Mouse (Mus musculus) embryonic facial prominence, embryonic 13.5 days (tissue): Measurements from ENCODE around the gene Map2. TPM values are rescaled to one million over a fixed set of nuclear protein-coding genes. Genes with fewer than 3 reads are reported as not detected.

Source experiments
- ATAC-seq: fragments of 200-750 bp; cut with Nextera tagmentation; 2 replicates; pipeline ENCODE4 v1.8.0; 2017; ENCODE audit warnings: low read depth; ENCODE audit not compliant: insufficient number of reproducible peaks, insufficient read depth, low FRiP score, low TSS enrichment
- H3K27ac ChIP-seq: fragments of 300-500 bp; sonication (generic); 2 replicates; pipeline ENCODE4 v1.5.1; 2015; ENCODE audit warnings: moderate library complexity, mild to moderate bottlenecking, inconsistent platforms
- H3K27me3 ChIP-seq: fragments of 300-500 bp; sonication (generic); 2 replicates; pipeline ENCODE4 v1.6.1; 2015; ENCODE audit warnings: mild to moderate bottlenecking, inconsistent platforms
- H3K36me3 ChIP-seq: fragments of 300-500 bp; sonication (generic); 2 replicates; pipeline ENCODE4 v1.6.1; 2015; ENCODE audit warnings: mild to moderate bottlenecking, inconsistent platforms
- H3K4me1 ChIP-seq: fragments of 300-500 bp; sonication (generic); 2 replicates; pipeline ENCODE4 v1.6.1; 2015; ENCODE audit warnings: inconsistent platforms
- H3K4me2 ChIP-seq: fragments of 300-500 bp; sonication (generic); 2 replicates; pipeline ENCODE4 v1.6.1; 2015; ENCODE audit warnings: moderate library complexity, mild to moderate bottlenecking, inconsistent platforms
- H3K4me3 ChIP-seq: fragments of 300-500 bp; sonication (generic); 2 replicates; pipeline ENCODE4 v1.5.1; 2015; ENCODE audit warnings: mild to moderate bottlenecking, inconsistent platforms
- H3K9ac ChIP-seq: fragments of 300-500 bp; sonication (generic); 2 replicates; pipeline ENCODE4 v1.6.1; 2015; ENCODE audit warnings: mild to moderate bottlenecking, inconsistent platforms
- H3K9me3 ChIP-seq: fragments of 300-500 bp; sonication (generic); 2 replicates; pipeline ENCODE4 v1.6.1; 2016; ENCODE audit warnings: inconsistent platforms
- WGBS: fragments of 180-500 bp; shearing (Covaris S2); methylation state at CpG from one replicate; pipeline ENCODE4 v1.1.7; 2015; ENCODE audit warnings: mixed read lengths; 5-methylcytosine and 5-hydroxymethylcytosine counted together
- polyA plus RNA-seq: library from polyadenylated mRNA; unstranded; fragments of >200 nt; fragmentation: Nextera tagmentation; extraction: Ambion mirVana; gene quantifications from 2 replicates; pipeline ENCODE4 v1.2.1, GENCODE M21; 2015

Map2 gene
- polyA plus RNA-seq, 1 experiment from 2014 or later, result 17.8 TPM

DNA sequence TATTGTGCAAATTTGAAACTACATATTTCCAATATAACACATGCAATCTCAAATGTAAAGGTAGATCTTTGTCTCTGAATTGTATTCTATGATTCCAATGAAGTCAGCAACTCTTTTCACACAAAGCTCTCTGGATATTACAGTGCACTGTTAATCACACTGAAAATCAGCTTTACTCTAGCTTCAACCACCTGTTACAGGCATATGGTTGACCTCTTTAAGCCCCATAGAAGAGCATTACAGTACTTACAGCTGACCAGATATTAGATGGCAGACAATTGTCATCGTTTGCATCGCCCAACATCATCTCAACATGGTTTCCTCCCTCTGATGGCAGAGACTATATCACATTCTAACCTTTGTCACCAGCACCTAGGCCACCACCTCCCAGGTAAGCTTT is 189.3 kb downstream of the Map2 start:
- no peak for ATAC-seq
- no peak overlapping the region for H3K4me3 ChIP-seq
- no peaks in the 10 kb centered on the region for H3K4me1 ChIP-seq
- WGBS, result 89% methylated on average over 2 of the region's 2 CpGs
- no peak overlapping the region for H3K4me2 ChIP-seq
- H3K27me3 ChIP-seq, result no peaks in the 10 kb centered on the region
- H3K36me3 ChIP-seq, result no peaks in the 10 kb centered on the region
- H3K9ac ChIP-seq, result no peak overlapping the region
- H3K27ac ChIP-seq, result no peak overlapping the region
- no peaks in the 10 kb centered on the region for H3K9me3 ChIP-seq

DNA sequence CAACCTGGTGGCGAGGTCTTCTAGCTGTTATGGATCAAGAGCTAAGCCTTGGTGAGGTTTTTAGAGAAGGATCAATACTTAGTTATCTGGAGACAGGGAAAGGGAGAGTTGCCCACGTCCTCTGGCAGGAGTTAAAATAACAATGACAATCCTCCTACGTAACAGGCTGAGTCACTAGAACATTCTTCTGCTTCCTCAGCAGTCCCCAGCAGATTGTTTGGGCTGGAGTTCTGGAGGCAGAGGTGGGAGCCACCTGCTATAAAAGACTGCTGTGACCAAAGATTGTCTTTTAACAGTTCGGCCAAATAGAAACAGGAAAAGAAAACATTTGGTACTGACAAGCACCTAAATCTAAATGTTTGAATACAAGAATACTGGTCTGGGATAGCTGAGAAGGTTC is 190.5 kb downstream of the Map2 start:
- no peaks in the 10 kb centered on the region for H3K9me3 ChIP-seq
- no peak for ATAC-seq
- H3K27ac ChIP-seq, result no peak overlapping the region
- H3K4me1 ChIP-seq, result no peaks in the 10 kb centered on the region
- H3K27me3 ChIP-seq, result no peaks in the 10 kb centered on the region
- H3K4me2 ChIP-seq, result no peak overlapping the region
- no peaks in the 10 kb centered on the region for H3K36me3 ChIP-seq
- 68% methylated on average over 4 of the region's 4 CpGs for WGBS
- H3K4me3 ChIP-seq, result no peak overlapping the region
- H3K9ac ChIP-seq, result no peak overlapping the region

DNA sequence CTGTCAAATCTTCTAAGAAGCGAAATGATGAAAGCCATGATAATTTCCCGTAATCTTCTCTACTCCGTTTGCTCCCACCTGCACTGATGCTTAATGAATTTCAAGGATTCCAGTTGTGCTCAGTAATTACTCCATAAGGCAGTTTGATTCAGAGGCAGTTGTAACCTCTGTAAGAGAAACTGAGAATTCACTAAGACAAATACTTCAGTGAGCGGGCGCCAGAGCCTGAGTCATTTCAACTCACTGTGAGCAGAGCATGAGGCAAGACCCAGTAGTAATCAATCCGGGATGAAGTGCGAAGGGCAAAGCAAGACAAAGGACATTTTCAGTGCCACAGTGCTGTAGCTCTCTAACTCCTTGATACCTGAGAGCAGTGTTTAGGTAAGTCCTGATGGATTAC is 194.4 kb downstream of the Map2 start:
- Histone ChIP-seq H3K27me3 (no peaks in the 10 kb centered on the region), H3K27ac (no peak overlapping the region), H3K4me3 (no peak overlapping the region), H3K4me2 (no peak overlapping the region), H3K36me3 (no peaks in the 10 kb centered on the region), H3K9ac (no peak overlapping the region), H3K4me1 (no peaks in the 10 kb centered on the region), H3K9me3 (no peaks in the 10 kb centered on the region)
- WGBS, result 78% methylated on average over 7 of the region's 7 CpGs
- no peak for ATAC-seq

DNA sequence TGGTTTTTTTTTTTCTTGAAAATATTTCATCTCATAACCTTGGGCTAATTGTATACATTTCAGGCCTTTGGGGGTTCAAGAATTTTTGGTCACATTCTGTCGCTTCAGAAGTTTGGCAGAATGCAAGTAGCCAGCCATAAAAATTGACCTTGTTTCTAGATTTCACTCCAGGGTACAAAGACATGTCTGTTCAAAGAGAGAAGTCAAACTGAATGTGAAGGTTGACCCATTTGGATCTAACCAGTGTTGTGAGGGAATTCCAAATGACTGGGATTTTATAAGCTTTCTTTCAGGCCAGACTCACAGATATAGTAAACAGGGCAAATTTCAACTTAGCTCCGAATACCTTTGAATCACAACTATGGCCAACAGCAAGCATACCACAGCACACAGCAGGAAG is 196.3 kb downstream of the Map2 start:
- H3K4me3 ChIP-seq, result no peak overlapping the region
- H3K4me1 ChIP-seq, result no peaks in the 10 kb centered on the region
- H3K9ac ChIP-seq, result no peak overlapping the region
- ATAC-seq, result no peak
- no peaks in the 10 kb centered on the region for H3K36me3 ChIP-seq
- no peaks in the 10 kb centered on the region for H3K27me3 ChIP-seq
- H3K9me3 ChIP-seq, result no peaks in the 10 kb centered on the region
- H3K27ac ChIP-seq, result no peak overlapping the region
- H3K4me2 ChIP-seq, result no peak overlapping the region
- WGBS, result 57% methylated on average over 2 of the region's 2 CpGs

DNA sequence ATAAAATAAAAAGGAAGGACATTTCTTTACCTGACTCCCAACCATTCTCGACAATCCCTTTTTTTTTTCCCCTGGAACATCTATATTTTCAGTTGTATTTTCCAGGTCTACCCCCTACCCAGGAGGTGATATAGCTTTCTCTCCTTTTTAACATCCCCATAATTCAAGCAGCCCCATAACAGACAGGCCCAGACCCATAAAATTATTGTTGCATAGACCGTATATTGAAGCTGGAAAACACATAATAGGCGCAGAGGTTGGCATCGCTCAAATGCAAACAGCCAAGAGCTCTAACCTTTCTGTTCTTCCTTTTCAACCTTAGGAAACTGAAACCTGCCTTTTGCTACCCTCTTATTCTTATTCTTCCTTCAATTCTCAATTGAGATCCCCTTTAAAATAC is 211.2 kb downstream of the Map2 start:
- Histone ChIP-seq H3K27me3 (no peaks in the 10 kb centered on the region), H3K4me2 (peak overlapping the region; percentile 27; the same call in 1 of the 2 replicates), H3K36me3 (no peaks in the 10 kb centered on the region), H3K9ac (no peak overlapping the region), H3K4me1 (peaks cover 8% of the 10 kb centered on the region; the same call in 1 of the 2 replicates), H3K9me3 (no peaks in the 10 kb centered on the region), H3K27ac (no peak overlapping the region), H3K4me3 (no peak overlapping the region)
- ATAC-seq, result no peak
- WGBS, result 87% methylated on average over 4 of the region's 4 CpGs

DNA sequence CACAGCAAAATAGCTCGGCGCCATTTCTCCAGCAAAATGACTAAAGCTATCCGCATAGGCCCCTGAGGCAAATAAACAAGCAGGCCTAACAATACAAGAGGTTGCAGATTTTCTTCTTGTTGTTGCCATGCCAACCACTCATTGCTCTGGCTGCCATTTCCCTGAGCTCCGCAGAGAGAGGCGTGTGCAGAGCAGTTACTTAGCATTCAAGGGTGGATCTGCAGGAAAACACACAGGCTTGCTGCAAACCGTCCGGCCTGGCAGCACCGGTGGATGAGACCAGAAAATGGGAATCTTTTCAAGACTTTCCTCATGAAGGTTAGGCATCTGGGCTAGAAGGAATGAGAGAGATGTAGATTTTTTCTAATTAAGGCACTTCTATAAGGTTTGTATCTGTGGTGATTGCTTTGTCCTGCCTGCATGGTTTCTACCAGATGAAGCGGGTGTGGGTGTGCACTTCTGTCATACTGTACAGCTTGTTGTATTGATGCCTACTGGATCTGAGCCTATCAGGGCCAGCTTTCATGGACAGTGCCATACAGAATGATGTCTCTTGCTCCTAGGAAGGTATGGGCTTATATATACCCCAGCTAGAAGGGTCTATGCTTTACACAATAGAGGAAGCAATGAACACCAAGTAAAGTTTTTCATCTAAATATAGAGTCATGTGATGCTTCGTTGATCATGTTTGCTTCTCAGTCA is 211.8 kb downstream of the Map2 start:
- no peak overlapping the region for H3K4me3 ChIP-seq
- H3K9me3 ChIP-seq, result no peaks in the 10 kb centered on the region
- H3K27me3 ChIP-seq, result no peaks in the 10 kb centered on the region
- H3K4me1 ChIP-seq, result peaks cover 8% of the 10 kb centered on the region; the same call in 1 of the 2 replicates
- ATAC-seq, result peak; percentile 37; the same call in 1 of the 2 replicates
- peak overlapping the region; percentile 27 for H3K4me2 ChIP-seq
- 43% methylated on average over 10 of the region's 10 CpGs for whole genome bisulfite sequencing
- no peak overlapping the region for H3K9ac ChIP-seq
- no peaks in the 10 kb centered on the region for H3K36me3 ChIP-seq
- no peak overlapping the region for H3K27ac ChIP-seq

DNA sequence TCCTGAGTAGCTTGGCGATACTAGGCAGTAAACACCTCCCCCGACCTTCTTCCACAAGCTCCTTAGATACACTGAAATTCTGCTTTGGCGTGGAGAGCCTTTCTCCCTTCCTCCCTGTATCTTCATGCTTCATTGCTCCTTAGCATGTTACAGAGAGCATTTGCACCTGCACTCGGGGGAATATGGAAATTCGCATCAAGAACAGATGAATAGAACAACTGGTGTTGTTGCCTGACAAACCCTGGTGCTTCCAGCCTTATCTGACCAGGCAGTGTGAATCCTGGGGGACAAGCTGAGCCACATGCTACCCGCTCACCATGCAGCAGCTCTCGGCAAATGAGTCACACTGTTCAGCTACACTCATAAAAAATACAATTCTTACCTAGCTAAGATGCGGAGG is 213.5 kb downstream of the Map2 start:
- ATAC-seq, result no peak
- WGBS, result 73% methylated on average over 8 of the region's 8 CpGs
- no peak overlapping the region for H3K9ac ChIP-seq

DNA sequence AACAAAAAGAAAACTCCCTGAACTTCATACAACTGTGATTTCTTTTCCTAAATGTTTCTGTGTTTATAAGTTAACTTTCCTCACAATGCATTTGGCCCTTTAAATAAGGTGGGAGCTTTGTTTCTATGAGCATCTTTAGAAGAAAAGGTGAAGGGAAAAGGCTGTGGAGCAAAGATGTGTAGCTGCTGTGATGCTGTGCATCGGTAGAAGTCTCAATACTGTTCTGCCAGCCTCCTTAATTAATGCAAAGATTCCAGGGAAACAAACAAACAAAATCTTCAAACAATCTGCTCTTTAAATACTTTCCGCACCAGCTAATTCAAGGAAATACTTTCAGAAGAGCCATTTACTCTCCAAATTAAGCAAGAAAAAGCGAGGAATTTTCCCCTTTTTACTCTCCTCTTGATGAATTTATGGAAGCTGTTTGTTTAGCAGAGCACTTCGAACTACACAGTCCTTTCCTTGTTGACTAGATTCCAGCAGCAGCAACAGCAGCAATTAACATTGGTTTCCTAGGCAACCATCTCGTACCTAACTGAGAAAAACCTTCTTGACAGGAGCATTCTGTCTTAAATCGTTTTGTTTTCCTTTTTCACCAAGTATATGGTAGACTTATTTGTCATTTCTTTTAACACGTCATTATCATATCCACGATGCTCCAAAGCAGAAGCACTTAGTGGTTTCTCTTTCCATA is 220.0 kb downstream of the Map2 start:
- H3K9ac ChIP-seq, result no peak overlapping the region
- no peak overlapping the region for H3K4me3 ChIP-seq
- H3K4me1 ChIP-seq, result no peaks in the 10 kb centered on the region
- no peak overlapping the region for H3K27ac ChIP-seq
- H3K9me3 ChIP-seq, result no peaks in the 10 kb centered on the region
- 46% methylated on average over 8 of the region's 8 CpGs for WGBS
- ATAC-seq, result no peak
- no peaks in the 10 kb centered on the region for H3K27me3 ChIP-seq
- H3K4me2 ChIP-seq, result no peak overlapping the region
- H3K36me3 ChIP-seq, result no peaks in the 10 kb centered on the region

More for the DNA sequence above, 213.5 kb downstream of the Map2 start:
- H3K4me2 ChIP-seq, result no peak overlapping the region
- H3K27ac ChIP-seq, result no peak overlapping the region
- no peak overlapping the region for H3K4me3 ChIP-seq
- H3K9me3 ChIP-seq, result no peaks in the 10 kb centered on the region
- peaks cover 8% of the 10 kb centered on the region; the same call in 1 of the 2 replicates for H3K4me1 ChIP-seq
- H3K36me3 ChIP-seq, result no peaks in the 10 kb centered on the region
- no peaks in the 10 kb centered on the region for H3K27me3 ChIP-seq

DNA sequence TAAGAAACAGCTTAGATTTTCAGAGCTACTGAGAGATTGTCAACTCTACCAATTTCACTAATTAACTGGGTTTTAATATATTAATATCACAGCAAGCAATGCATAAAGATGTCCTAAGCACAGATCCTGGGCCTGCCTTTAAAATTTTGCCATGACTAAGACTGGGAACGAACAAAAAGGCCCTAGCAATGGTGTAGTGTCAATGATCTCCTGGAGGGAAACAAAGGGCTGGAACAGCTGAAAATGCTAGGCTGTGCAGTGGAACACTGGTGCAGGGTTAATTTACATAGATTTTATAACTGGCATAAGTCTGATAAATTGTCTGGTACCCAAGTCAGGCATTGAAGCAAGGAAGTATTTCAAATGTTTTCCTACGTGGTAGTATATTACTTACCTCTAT is 220.8 kb downstream of the Map2 start:
- Histone ChIP-seq H3K4me3 (no peak overlapping the region), H3K4me1 (no peaks in the 10 kb centered on the region), H3K36me3 (no peaks in the 10 kb centered on the region), H3K4me2 (no peak overlapping the region), H3K9ac (no peak overlapping the region), H3K27me3 (no peaks in the 10 kb centered on the region), H3K27ac (no peak overlapping the region), H3K9me3 (no peaks in the 10 kb centered on the region)
- ATAC-seq, result no peak
- 88% methylated on average over 2 of the region's 2 CpGs for WGBS

DNA sequence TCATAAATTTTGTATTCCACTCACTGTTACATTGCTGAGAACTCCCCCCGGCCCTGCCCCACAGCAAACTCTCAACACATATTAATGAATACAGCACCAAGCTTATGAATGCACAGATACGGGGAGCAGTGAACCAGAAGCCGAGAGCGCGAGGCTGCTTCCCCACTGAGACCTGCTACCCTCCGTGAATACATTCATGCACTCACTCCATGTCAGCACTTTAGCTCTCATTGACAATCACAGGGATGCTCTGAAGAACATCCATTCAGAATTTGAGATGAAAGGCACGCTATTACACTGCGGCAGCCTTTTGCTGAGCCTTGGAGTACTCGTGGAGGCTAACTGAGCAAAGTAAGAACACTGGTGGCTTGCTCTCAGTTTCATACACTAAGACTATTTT is 226.8 kb downstream of the Map2 start:
- Histone ChIP-seq H3K36me3 (no peaks in the 10 kb centered on the region), H3K4me3 (no peak overlapping the region), H3K9ac (no peak overlapping the region), H3K4me2 (no peak overlapping the region), H3K27ac (no peak overlapping the region), H3K9me3 (no peaks in the 10 kb centered on the region), H3K27me3 (no peaks in the 10 kb centered on the region), H3K4me1 (no peaks in the 10 kb centered on the region)
- no peak for ATAC-seq
- WGBS, result 75% methylated on average over 9 of the region's 9 CpGs

DNA sequence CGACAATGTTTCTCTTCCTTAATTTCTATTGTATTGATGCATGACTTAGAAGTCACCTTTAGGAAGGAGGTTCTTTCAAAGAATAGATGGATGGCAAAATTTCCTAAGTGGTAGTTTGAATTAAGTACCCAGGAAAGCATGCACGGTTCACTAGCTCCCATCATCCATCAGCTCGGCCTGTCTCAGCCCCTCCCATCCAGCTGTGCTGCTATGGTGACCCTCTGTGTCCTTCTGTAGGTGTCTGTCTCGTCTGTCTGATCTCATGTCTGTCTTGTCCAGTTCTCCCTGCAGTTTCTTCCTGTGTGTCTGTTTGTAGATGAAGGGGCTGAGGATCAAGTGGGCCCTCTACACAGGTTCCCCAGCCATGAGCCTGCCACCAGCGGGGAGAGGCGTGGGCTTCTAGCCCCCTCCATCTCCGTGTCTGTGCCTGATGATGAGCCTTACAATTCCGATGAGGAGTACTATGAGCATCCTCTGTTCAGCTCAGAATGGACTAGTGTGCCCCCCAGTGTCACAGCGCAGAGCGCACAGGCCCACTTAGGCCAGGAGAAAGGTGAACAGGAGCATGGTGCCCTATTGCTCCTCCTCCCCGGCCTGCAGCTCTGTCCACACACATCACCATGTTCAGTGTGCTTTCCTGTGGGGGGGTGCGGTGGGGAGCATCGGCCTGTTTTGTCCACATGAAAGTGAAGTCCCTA is 232.3 kb downstream of the Map2 start:
- 70% methylated on average over 13 of the region's 13 CpGs for WGBS
- H3K36me3 ChIP-seq, result no peaks in the 10 kb centered on the region
- no peaks in the 10 kb centered on the region for H3K27me3 ChIP-seq
- no peaks in the 10 kb centered on the region for H3K4me1 ChIP-seq
- no peak overlapping the region for H3K4me3 ChIP-seq
- no peak for ATAC-seq
- no peak overlapping the region for H3K27ac ChIP-seq
- H3K4me2 ChIP-seq, result no peak overlapping the region
- no peaks in the 10 kb centered on the region for H3K9me3 ChIP-seq
- H3K9ac ChIP-seq, result no peak overlapping the region

DNA sequence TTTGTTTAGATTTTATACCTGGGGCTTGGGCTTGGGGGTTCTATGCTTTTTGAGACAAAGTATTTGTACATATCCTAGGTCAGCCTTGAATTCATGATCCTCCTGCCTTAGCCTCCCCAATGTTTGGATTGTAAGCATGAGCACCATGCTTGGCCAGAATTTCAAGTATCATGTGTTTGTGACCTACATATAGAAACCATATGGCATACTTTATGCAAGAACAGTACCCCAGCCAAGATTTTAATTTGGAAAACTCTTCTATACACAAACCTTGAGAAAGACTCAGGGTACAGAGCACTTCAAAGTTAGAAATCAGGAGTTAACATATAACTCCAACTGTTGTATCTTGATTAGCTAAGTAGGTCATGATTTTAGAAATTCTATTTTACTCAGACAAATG is 243.3 kb downstream of the Map2 start:
- no peak for ATAC-seq
- Histone ChIP-seq H3K9ac (no peak overlapping the region), H3K9me3 (no peaks in the 10 kb centered on the region), H3K4me3 (no peak overlapping the region), H3K36me3 (no peaks in the 10 kb centered on the region), H3K27me3 (no peaks in the 10 kb centered on the region), H3K27ac (no peak overlapping the region), H3K4me1 (no peaks in the 10 kb centered on the region), H3K4me2 (no peak overlapping the region)
